Mouse (Mus musculus) embryonic facial prominence, embryonic 11.5 days (tissue): ENCODE data around the gene Ttll1. TPM values are rescaled to one million over a fixed set of nuclear protein-coding genes. Genes with fewer than 3 reads are reported as not detected.

Experiments used
- ATAC-seq: fragments of 200-750 bp; cut with Nextera tagmentation; replicated peaks from 2 replicates; pipeline ENCODE4 v1.8.0; 2017; ENCODE audit warnings: low read depth; ENCODE audit not compliant: insufficient number of reproducible peaks, low FRiP score, low TSS enrichment
- DNase-seq: peaks from one replicate; pipeline ENCODE4 v3.0.0-alpha.2; 2015; ENCODE audit warnings: low spot score
- H3K27ac ChIP-seq: fragments of 300-500 bp; sonication (generic); replicated peaks from 2 replicates; pipeline ENCODE4 v1.5.1; 2014; ENCODE audit warnings: mild to moderate bottlenecking, low read depth, low read length, control low read depth
- H3K27me3 ChIP-seq: fragments of 300-500 bp; sonication (generic); 2 replicates; pipeline ENCODE4 v1.6.1; 2014; ENCODE audit warnings: mild to moderate bottlenecking, low read length, moderate library complexity, mixed read lengths; ENCODE audit not compliant: control insufficient read depth, insufficient read depth
- H3K36me3 ChIP-seq: fragments of 300-500 bp; sonication (generic); replicated peaks from 2 replicates; pipeline ENCODE4 v1.6.1; 2014; ENCODE audit warnings: low read depth, mild to moderate bottlenecking, low read length, moderate library complexity, mixed read lengths; ENCODE audit not compliant: control insufficient read depth, insufficient read depth
- H3K4me1 ChIP-seq: fragments of 300-500 bp; sonication (generic); 2 replicates; pipeline ENCODE4 v1.6.1; 2014; ENCODE audit warnings: low read length, mixed read lengths; ENCODE audit not compliant: control insufficient read depth, insufficient read depth
- H3K4me2 ChIP-seq: fragments of 300-500 bp; sonication (generic); 2 replicates; pipeline ENCODE4 v1.6.1; 2014; ENCODE audit warnings: low read depth, mild to moderate bottlenecking, control low read depth, low read length, moderate library complexity
- H3K4me3 ChIP-seq: fragments of 300-500 bp; sonication (generic); 2 replicates; pipeline ENCODE4 v1.5.1; 2014; ENCODE audit warnings: low read depth, low read length, control low read depth
- H3K9ac ChIP-seq: fragments of 300-500 bp; sonication (generic); replicated peaks from 2 replicates; pipeline ENCODE4 v1.6.1; 2014; ENCODE audit warnings: mild to moderate bottlenecking, control low read depth, low read length
- H3K9me3 ChIP-seq: fragments of 300-500 bp; sonication (generic); replicated peaks from 2 replicates; pipeline ENCODE4 v1.6.1; 2016; ENCODE audit warnings: mild to moderate bottlenecking, low read length, inconsistent platforms, mixed read lengths; ENCODE audit not compliant: control insufficient read depth
- WGBS: fragments of 180-500 bp; shearing (Covaris S2); extraction: QIAGEN DNeasy Blood & Tissue Kit; methylation state at CpG from one replicate; pipeline ENCODE4 v1.1.7; 2014; 5-methylcytosine and 5-hydroxymethylcytosine counted together
- polyA plus RNA-seq: library from polyadenylated mRNA; unstranded; fragments of >200 nt; fragmentation: Nextera tagmentation; extraction: Ambion mirVana; gene quantifications from 2 replicates; pipeline ENCODE4 v1.2.1, GENCODE M21; 2014

Ttll1 gene
- polyA plus RNA-seq, 1 experiment from 2014 or later: 18.1 TPM

DNA sequence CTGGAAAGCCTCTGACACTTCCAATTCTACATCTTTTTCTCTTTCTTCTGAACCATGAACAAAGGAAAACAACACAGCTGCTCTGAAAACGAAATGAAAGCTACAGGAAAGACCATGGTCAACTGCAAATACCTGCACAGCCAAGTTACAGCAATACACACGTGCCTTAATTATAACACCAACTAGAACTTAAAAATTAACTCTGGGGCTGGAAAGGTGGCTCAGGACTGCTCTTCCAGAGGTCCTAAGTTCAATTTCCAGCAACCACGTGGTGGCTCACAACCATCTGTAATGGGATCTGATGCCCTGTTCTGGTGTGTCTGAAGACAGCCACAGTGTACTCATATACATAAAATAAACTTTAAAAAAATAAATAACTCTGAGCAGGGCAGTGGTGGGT, 55.7 kb downstream of the Ttll1 start:
- Histone ChIP-seq H3K9me3 (no peaks in the 10 kb centered on the region), H3K9ac (no peak overlapping the region), H3K4me2 (no peak overlapping the region), H3K4me1 (no peaks in the 10 kb centered on the region), H3K27ac (no peak overlapping the region), H3K4me3 (no peak overlapping the region), H3K27me3 (no peaks in the 10 kb centered on the region), H3K36me3 (no peaks in the 10 kb centered on the region)
- DNase-seq: no peak
- ATAC-seq: no peak
- WGBS: 82% methylated on average over 3 of the region's 3 CpGs

DNA sequence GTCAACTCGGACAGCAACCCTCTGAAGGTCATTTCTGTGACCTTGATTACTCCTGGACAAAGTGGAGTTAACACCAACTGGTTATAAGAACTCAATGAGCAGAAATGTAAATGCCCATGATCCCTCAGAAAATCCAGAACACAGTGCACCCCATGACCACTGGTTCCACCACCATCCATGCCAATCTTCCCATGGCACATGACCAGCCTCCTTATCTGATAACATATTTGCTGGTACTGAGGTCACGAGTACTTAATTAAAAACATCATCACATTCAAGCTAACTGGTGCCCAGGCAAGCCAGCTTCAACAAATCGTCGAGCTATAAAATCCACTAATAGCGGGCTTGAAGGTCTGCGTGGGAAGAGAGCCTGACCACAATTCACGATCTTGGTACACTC, 56.3 kb downstream of the Ttll1 start:
- no peaks in the 10 kb centered on the region for H3K4me1 ChIP-seq
- ATAC-seq (no peak), DNase-seq (no peak)
- H3K27ac ChIP-seq: no peak overlapping the region
- WGBS: 82% methylated on average over 7 of the region's 7 CpGs
- no peak overlapping the region for H3K4me2 ChIP-seq
- H3K9ac ChIP-seq: no peak overlapping the region
- no peak overlapping the region for H3K4me3 ChIP-seq
- H3K9me3 ChIP-seq: no peaks in the 10 kb centered on the region
- H3K36me3 ChIP-seq: no peaks in the 10 kb centered on the region
- H3K27me3 ChIP-seq: no peaks in the 10 kb centered on the region

DNA sequence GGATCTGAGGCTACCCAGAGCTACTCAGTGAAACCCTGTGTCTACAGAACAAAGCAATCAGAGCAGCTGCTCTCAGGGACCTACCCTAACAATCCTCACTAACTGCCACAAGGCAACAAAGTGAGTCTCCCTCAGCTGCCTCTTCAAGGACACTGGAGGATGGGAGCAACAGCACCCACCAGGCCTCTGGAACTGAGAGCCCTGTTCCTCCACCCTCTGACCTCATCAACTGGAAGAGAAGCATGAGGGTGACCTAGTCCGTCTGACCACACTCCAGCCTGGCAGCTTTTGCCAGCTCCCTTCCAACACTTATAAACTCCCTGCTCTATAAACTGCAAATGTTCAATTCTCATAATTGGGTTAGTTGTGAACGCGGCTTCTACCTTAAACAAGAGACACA, 56.8 kb downstream of the Ttll1 start:
- no peak overlapping the region for H3K9ac ChIP-seq
- ATAC-seq (no peak), DNase-seq (no peak)
- no peaks in the 10 kb centered on the region for H3K9me3 ChIP-seq
- H3K36me3 ChIP-seq: no peaks in the 10 kb centered on the region
- no peak overlapping the region for H3K4me2 ChIP-seq
- 83% methylated on average over 3 of the region's 3 CpGs for WGBS
- H3K4me1 ChIP-seq: no peaks in the 10 kb centered on the region
- H3K4me3 ChIP-seq: no peak overlapping the region
- H3K27me3 ChIP-seq: no peaks in the 10 kb centered on the region
- no peak overlapping the region for H3K27ac ChIP-seq

DNA sequence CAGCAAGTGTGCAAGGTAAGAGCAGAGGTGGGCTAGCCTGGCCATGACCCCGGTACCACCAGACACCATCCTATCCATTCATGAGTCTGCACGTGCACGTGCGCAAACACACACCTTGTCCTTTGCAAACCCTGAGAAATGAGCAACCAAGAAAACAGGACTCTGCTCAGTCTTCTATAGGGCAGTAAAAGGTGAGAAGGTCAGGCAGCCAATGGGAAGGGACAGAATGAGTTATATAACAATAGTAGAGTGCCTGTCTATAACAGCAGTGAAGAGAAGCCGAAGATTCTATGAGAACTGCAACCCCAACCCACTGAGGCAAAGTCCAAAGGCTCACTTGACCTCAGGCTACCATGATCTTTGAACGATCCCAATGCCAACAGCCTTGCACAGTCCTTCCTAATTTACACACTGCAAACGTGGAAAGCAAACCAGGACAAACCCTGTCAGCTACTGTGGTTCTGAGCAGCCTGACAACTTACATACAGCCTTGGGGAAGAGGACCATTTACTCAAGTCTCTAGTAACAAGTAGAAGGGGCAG, 58.4 kb downstream of the Ttll1 start:
- Histone ChIP-seq H3K9ac (no peak overlapping the region), H3K4me3 (no peak overlapping the region), H3K27me3 (no peaks in the 10 kb centered on the region), H3K9me3 (no peaks in the 10 kb centered on the region), H3K4me1 (no peaks in the 10 kb centered on the region), H3K4me2 (no peak overlapping the region), H3K36me3 (no peaks in the 10 kb centered on the region), H3K27ac (no peak overlapping the region)
- ATAC-seq (no peak), DNase-seq (no peak)
- 91% methylated on average over 7 of the region's 7 CpGs for WGBS

DNA sequence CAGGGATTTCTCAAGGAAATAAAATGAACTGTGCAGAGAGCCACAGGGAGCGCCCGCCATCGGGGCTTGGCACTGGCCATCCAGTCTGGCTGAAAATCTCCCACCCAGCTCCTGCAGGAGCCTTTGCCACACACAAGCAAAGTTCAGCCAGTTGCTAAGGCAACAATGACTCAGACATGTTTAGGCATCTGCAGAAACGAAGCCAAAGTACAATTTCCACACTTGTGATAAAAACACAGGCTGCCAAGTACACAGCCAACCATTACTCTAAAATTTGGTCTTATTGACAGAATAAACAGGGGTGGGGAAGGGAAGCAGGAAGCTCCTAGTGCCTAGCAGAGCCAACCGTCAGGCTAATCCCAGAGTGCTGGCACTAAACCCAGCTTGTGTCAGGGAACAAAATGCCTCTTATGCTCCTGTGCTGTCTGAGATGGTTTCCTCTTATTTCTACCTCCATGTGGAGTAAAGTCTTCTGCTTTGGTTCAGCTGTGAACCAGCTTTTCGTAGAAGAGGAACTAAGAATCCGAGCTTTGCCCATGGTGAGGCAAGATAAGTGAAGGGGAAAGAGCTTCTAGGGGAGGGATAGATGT, 59.0 kb downstream of the Ttll1 start:
- WGBS: 89% methylated on average over 7 of the region's 7 CpGs
- Histone ChIP-seq H3K9ac (no peak overlapping the region), H3K36me3 (no peaks in the 10 kb centered on the region), H3K9me3 (no peaks in the 10 kb centered on the region), H3K27me3 (no peaks in the 10 kb centered on the region), H3K4me2 (no peak overlapping the region), H3K4me1 (no peaks in the 10 kb centered on the region), H3K27ac (no peak overlapping the region), H3K4me3 (no peak overlapping the region)
- ATAC-seq (no peak), DNase-seq (no peak)

DNA sequence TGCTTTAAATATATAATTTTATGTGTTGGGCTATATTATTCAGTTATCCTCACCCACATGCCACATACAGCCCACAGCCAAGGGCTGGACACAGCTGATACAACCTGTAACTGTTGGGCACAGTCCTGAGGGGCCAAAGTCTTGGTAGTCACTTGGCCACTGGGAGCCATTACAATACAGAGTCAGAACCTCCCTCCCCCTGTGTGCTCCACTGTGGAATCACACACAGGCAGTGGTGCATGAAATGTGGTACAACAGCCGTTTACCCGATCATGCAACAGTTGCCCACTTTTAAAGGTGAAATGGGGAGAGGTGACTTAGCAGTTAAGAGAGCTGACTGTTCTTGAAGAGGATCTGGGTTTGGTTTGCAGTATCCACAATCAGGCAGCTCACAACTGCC, 60.7 kb downstream of the Ttll1 start:
- DNase-seq (no peak), ATAC-seq (no peak)
- H3K9me3 ChIP-seq: no peaks in the 10 kb centered on the region
- H3K36me3 ChIP-seq: no peaks in the 10 kb centered on the region
- 79% methylated on average over 2 of the region's 2 CpGs for WGBS
- no peak overlapping the region for H3K27ac ChIP-seq
- H3K4me2 ChIP-seq: no peak overlapping the region
- H3K4me1 ChIP-seq: no peaks in the 10 kb centered on the region
- H3K4me3 ChIP-seq: no peak overlapping the region
- H3K9ac ChIP-seq: no peak overlapping the region
- no peaks in the 10 kb centered on the region for H3K27me3 ChIP-seq

DNA sequence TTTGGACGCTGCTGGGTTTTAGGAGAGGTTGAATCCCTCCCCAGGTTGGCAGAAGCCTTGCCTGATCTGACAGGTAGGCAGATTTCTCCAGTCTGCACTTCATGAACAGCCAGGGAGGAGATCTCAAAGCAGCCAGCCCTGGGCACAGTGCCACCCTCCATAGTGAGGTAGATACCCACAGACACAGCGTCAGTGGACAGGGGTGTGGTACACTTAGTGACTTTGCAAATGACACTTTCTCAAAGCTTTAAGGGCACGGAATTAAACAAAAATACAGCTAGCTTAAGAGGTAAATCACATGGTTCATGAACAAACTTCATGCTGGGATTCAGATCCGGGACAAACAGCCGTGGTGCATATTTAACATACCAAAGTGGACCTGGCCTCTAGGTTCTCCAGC, 62.0 kb downstream of the Ttll1 start:
- H3K4me1 ChIP-seq: no peaks in the 10 kb centered on the region
- no peaks in the 10 kb centered on the region for H3K27me3 ChIP-seq
- 80% methylated on average over 5 of the region's 5 CpGs for WGBS
- no peaks in the 10 kb centered on the region for H3K9me3 ChIP-seq
- H3K36me3 ChIP-seq: no peaks in the 10 kb centered on the region
- no peak overlapping the region for H3K27ac ChIP-seq
- H3K4me3 ChIP-seq: no peak overlapping the region
- no peak overlapping the region for H3K4me2 ChIP-seq
- ATAC-seq (no peak), DNase-seq (no peak)
- H3K9ac ChIP-seq: no peak overlapping the region

DNA sequence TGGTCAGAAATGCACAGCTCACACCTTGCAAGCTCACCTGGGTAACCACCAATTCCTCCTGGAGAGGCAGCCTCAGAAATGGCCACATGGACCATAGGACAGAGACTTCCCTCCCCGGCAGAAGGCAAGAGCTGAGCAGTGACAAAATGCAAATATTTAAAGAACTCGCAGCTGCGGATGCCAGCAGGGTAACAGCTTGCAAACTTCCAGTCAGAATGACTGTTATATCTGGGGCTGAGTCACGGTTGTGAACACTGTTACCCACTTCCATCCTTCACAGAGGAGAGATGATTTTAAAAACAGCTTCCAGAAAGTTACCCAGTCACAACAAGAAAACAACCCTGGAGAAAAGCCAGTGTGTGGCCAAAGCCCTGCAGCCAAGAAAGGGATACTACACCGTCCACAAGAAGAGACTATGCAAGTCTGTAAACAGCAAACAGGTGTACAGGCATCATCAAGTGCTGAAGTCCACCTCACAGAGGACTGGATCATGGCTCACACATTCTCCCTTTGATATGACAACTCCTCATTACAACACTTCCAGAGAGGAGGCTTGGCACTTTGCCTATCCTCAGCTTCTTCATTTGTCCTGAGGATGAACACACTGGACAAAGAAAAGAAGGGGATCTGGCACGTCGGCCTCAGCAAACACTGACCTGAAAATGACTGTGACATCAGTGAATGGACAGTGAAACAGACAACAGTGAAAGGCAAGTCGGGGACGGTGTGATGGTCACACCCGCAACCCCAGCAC, 62.7 kb downstream of the Ttll1 start:
- 68% methylated on average over 10 of the region's 10 CpGs for WGBS
- DNase-seq (no peak), ATAC-seq (no peak)
- Histone ChIP-seq H3K4me3 (no peak overlapping the region), H3K27me3 (no peaks in the 10 kb centered on the region), H3K36me3 (no peaks in the 10 kb centered on the region), H3K4me2 (no peak overlapping the region), H3K9ac (no peak overlapping the region), H3K27ac (no peak overlapping the region), H3K9me3 (no peaks in the 10 kb centered on the region), H3K4me1 (no peaks in the 10 kb centered on the region)
